Mouse (Mus musculus): ENCODE measurements around the gene Arfgap3. TPM values are rescaled to one million over a fixed set of nuclear protein-coding genes. Genes with fewer than 3 reads are reported as not detected.

Gene Arfgap3
- polyA plus RNA-seq, 1 experiment: 21.4 TPM

DNA sequence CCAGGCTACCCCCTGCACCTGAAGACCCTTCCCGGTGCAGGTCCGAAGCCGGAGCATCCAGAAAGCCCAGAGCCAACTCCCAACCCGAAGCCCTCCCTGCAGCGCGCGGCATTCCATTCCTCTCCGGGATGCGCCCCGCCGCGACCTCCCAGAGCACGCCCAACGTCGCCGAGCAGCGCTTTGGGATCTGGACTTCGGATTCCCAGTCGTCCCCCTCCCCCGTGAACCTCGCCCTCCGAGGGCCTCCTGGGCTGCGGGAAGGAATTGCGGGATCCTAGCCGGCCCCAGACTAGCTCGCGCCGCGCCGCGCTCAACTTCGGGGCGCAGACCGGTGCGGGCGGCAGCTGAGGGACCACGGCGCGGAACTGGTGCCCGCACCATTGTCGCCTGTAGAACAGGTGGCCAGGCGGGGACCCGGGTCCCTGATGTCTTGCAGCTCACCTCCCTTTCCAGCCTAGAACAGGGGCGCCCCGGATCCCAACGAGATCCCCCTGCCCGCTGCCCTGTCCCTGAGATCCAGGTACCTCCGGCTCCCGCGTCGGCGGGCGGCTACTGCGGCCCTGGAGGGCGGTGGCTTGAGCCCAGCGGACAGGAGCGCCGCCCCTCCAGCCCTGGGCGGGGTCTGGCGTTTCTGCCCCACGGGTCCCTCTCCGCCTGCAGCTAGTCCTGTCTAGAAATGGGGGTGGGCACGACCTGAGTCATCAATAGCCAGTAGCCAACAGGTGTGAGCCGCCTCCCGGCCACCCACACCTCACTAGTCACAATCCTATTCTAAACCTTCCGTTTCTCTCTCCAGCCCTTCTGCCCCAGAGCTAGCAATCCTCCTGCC lies 98.7 kb downstream of the Arfgap3 start, which contains the start of gene A4galt:
Gene A4galt, minus strand, starts transcription at position 599 of the 829 bp plus-strand sequence.
- H3K27me3 ChIP-seq (replicated peaks; ENCODE audit: control insufficient read depth, insufficient read depth, low read length): no peaks in the 10 kb centered on the region
- H3K36me3 ChIP-seq (ENCODE audit: control insufficient read depth, insufficient read depth, low read length): no peaks in the 10 kb centered on the region
- TF ChIP-seq CTCF (conservative IDR thresholded peaks at IDR 0.05; ENCODE audit: insufficient read depth, insufficient read length, low read depth, low read length) (no peak), POLR2A (IDR thresholded peaks at IDR 0.05; ENCODE audit: low read depth, low read length) (peak; percentile 50)
- H3K27ac ChIP-seq (ENCODE audit: insufficient read depth, low read depth, low read length): peak within 1 kb of the TSS; percentile 73
- WGBS: 1% methylated on average over 66 of the region's 66 CpGs
- DNase-seq: peak; percentile 77
- peak within 1 kb of the TSS; percentile 58 for H3K4me3 ChIP-seq (ENCODE audit: insufficient read depth, low read depth, low read length)
- peaks cover 7% of the 10 kb centered on the region for H3K4me1 ChIP-seq (ENCODE audit: control insufficient read depth, insufficient read depth, low read length)

DNA sequence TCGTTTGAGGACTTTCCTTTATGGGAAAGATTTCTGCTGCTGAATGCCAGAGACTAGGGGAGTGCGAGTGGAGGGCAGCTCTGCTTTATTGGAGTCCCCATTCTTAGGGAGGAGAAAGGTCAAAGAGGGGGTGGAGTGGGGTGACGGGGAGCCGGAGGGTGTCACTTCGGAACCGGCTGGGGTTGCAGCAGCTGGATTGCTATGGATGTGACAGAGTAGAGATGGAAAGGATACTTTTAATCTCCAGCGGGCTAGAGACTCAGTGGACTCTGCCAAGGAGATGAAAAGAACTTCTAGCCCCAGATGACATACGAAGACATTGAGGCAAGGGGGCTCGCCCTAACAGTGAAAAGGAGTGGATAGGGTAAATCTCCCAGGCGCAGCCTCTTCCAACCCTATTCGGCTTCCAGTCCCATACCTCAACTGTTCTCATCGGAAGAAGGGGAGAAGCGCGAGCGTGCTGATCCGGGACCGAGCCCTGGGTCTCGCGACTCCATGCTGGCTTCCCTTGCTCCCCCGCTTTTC lies 99.3 kb downstream of the Arfgap3 start:
- WGBS: 3% methylated on average over 20 of the region's 20 CpGs
- Histone ChIP-seq H3K4me1 (ENCODE audit: control insufficient read depth, insufficient read depth, low read length) (peaks cover 7% of the 10 kb centered on the region), H3K27ac (ENCODE audit: insufficient read depth, low read depth, low read length) (peak overlapping the region; percentile 73), H3K36me3 (ENCODE audit: control insufficient read depth, insufficient read depth, low read length) (no peaks in the 10 kb centered on the region), H3K4me3 (ENCODE audit: insufficient read depth, low read depth, low read length) (peak overlapping the region; percentile 58), H3K27me3 (replicated peaks; ENCODE audit: control insufficient read depth, insufficient read depth, low read length) (no peaks in the 10 kb centered on the region)
- TF ChIP-seq CTCF (conservative IDR thresholded peaks at IDR 0.05; ENCODE audit: insufficient read depth, insufficient read length, low read depth, low read length): no peak
- TF ChIP-seq POLR2A (IDR thresholded peaks at IDR 0.05; ENCODE audit: low read depth, low read length): no peak
- peak; percentile 36 for DNase-seq

Other genes starting within 250 kb of the Arfgap3 start
- 110 and 126 TPM in 2 replicates for gene Rrp7a, start 227.4 kb downstream of the Arfgap3 start, polyA plus RNA-seq (2012; rRNA removed)
- gene Poldip3, start 200.9 kb downstream of the Arfgap3 start, polyA plus RNA-seq (2012; rRNA removed): 45.9 and 47.2 TPM in 2 replicates
- gene Cyb5r3, start 177.7 kb downstream of the Arfgap3 start, polyA plus RNA-seq (2012; rRNA removed): 197 and 230 TPM in 2 replicates
- gene A4galt, start 98.5 kb downstream of the Arfgap3 start, polyA plus RNA-seq (2012; rRNA removed): 53.5 and 56.0 TPM in 2 replicates
- gene Pacsin2, start 114.4 kb upstream of the Arfgap3 start, polyA plus RNA-seq (2012; rRNA removed): 116 and 126 TPM in 2 replicates
- gene Ttll1, start 160.6 kb upstream of the Arfgap3 start, polyA plus RNA-seq (2012; rRNA removed): 10.3 and 11.1 TPM in 2 replicates
- gene Bik, start 176.6 kb upstream of the Arfgap3 start, polyA plus RNA-seq (2012; rRNA removed): 18.9 and 20.8 TPM in 2 replicates
- gene Tspo, start 213.3 kb upstream of the Arfgap3 start, polyA plus RNA-seq (2012; rRNA removed): 402 and 410 TPM in 2 replicates
- gene Mcat, start 213.5 kb upstream of the Arfgap3 start, polyA plus RNA-seq (2012; rRNA removed): 31.8 and 34.3 TPM in 2 replicates
- 18.0 and 20.5 TPM in 2 replicates for gene Ttll12, start 244.9 kb upstream of the Arfgap3 start, polyA plus RNA-seq (2012; rRNA removed)

Data from kidney, adult 2 months (tissue).